Mouse (Mus musculus) cortical plate, adult 2 months (tissue): ENCODE data around the gene Arl14. TPM values are rescaled to one million over a fixed set of nuclear protein-coding genes. Genes with fewer than 3 reads are reported as not detected.

ENCODE experiments used
- H3K27ac ChIP-seq: fragments of 200-500 bp; 2 replicates; pipeline ENCODE4 v1.5.1; 2012; ENCODE audit warnings: low read length, control low read depth, inconsistent platforms; ENCODE audit not compliant: insufficient read depth
- H3K4me1 ChIP-seq: fragments of 200-500 bp; 2 replicates; pipeline ENCODE4 v1.6.1; 2011; ENCODE audit warnings: low read length; ENCODE audit not compliant: control insufficient read depth, insufficient read depth
- H3K4me3 ChIP-seq: fragments of 200-500 bp; 2 replicates; pipeline ENCODE4 v1.5.1; 2011; ENCODE audit warnings: mild to moderate bottlenecking, low read length, control low read depth; ENCODE audit not compliant: insufficient read depth
- CTCF ChIP-seq: fragments of 200-500 bp; IDR thresholded peaks from 2 replicates; pipeline ENCODE4 v1.5.1; 2011; ENCODE audit warnings: mild to moderate bottlenecking, control low read depth, low read length; ENCODE audit not compliant: insufficient read depth; ENCODE audit errors: extremely low read depth
- POLR2A ChIP-seq: fragments of 200-500 bp; IDR thresholded peaks from 2 replicates; pipeline ENCODE4 v1.6.1; 2011; ENCODE audit warnings: mild to moderate bottlenecking, low read length, control low read depth; ENCODE audit not compliant: insufficient read depth; ENCODE audit errors: extremely low read depth
- polyA plus RNA-seq: library from polyadenylated mRNA; depleted of rRNA; stranded (reverse); fragments of >200 nt; gene quantifications from 2 replicates; pipeline ENCODE4 v1.2.3, GENCODE M21; 2012

Gene Arl14
- polyA plus RNA-seq, 1 experiment = not detected

- H3K4me3 ChIP-seq = no peak overlapping the region
- no peak for TF ChIP-seq POLR2A
- no peak for TF ChIP-seq CTCF
- H3K27ac ChIP-seq = no peak overlapping the region
- H3K4me1 ChIP-seq = no peaks in the 10 kb centered on the region
Measured at GRCm38 (mm10) chr3:69234525-69234924, 12.3 kb downstream of the Arl14 start.

GRCm38 (mm10) chr3:69235806-69236205 is 13.6 kb downstream of the Arl14 start:
- Histone ChIP-seq H3K4me3 (no peak overlapping the region), H3K27ac (no peak overlapping the region), H3K4me1 (no peaks in the 10 kb centered on the region)
- TF ChIP-seq CTCF (no peak), POLR2A (no peak)

- Histone ChIP-seq H3K27ac (no peak overlapping the region), H3K4me1 (no peaks in the 10 kb centered on the region), H3K4me3 (no peak overlapping the region)
- TF ChIP-seq CTCF (no peak), POLR2A (no peak)
Measured at GRCm38 (mm10) chr3:69236491-69236890, 14.3 kb downstream of the Arl14 start.

- Histone ChIP-seq H3K27ac (no peak overlapping the region), H3K4me3 (no peak overlapping the region), H3K4me1 (no peaks in the 10 kb centered on the region)
- TF ChIP-seq CTCF (peak; percentile 47; the same call in 1 of the 2 replicates), POLR2A (no peak)
Measured at GRCm38 (mm10) chr3:69238141-69238851, 16.1 kb downstream of the Arl14 start.

- TF ChIP-seq CTCF (no peak), POLR2A (no peak)
Measured at GRCm38 (mm10) chr3:69239246-69239645, 17.0 kb downstream of the Arl14 start.

GRCm38 (mm10) chr3:69241020-69241419 is 18.8 kb downstream of the Arl14 start:
- Histone ChIP-seq H3K4me3 (no peak overlapping the region), H3K4me1 (no peaks in the 10 kb centered on the region), H3K27ac (no peak overlapping the region)
- TF ChIP-seq CTCF (no peak), POLR2A (no peak)

More at GRCm38 (mm10) chr3:69239246-69239645, 17.0 kb downstream of the Arl14 start:
- Histone ChIP-seq H3K4me3 (no peak overlapping the region), H3K27ac (no peak overlapping the region), H3K4me1 (no peaks in the 10 kb centered on the region)

- H3K4me1 ChIP-seq = no peaks in the 10 kb centered on the region
- TF ChIP-seq CTCF = no peak
- no peak for TF ChIP-seq POLR2A
- H3K4me3 ChIP-seq = no peak overlapping the region
- no peak overlapping the region for H3K27ac ChIP-seq
Measured at GRCm38 (mm10) chr3:69253096-69253866, 31.1 kb downstream of the Arl14 start.

GRCm38 (mm10) chr3:69254676-69255075 is 32.5 kb downstream of the Arl14 start:
- Histone ChIP-seq H3K4me3 (no peak overlapping the region), H3K4me1 (no peaks in the 10 kb centered on the region), H3K27ac (no peak overlapping the region)
- no peak for TF ChIP-seq CTCF
- TF ChIP-seq POLR2A = no peak

- no peak for TF ChIP-seq POLR2A
- TF ChIP-seq CTCF = peak; percentile 58; the same call in 1 of the 2 replicates
- Histone ChIP-seq H3K4me3 (no peak overlapping the region), H3K27ac (no peak overlapping the region), H3K4me1 (no peaks in the 10 kb centered on the region)
Measured at GRCm38 (mm10) chr3:69257049-69257699, 35.0 kb downstream of the Arl14 start.
